Mouse (Mus musculus): ENCODE measurements around the gene Atp6v1e1. TPM values are rescaled to one million over a fixed set of nuclear protein-coding genes. Genes with fewer than 3 reads are reported as not detected.
"Not testable (repeated sequence)": the region's sequence is repeated elsewhere in the genome, so short reads cannot be mapped to it uniquely, and the experiment has no call there.

The Atp6v1e1 gene
- total RNA-seq (2021) = 100 to 1,000 TPM; 168 to 174 TPM
- long read RNA-seq, experiment 1, transcript Atp6v1e1-201 (9 exons, 1,312 nt) = major isoform, 139 of 144 reads
- long read RNA-seq, experiment 1, partial matches to known transcripts = 0 of 144 reads
- long read RNA-seq, experiment 1, other reads (novel, unspliced or antisense) = 4 of 144 reads
- long read RNA-seq, experiment 2, transcript Atp6v1e1-201 (9 exons, 1,312 nt) = major isoform, 74 of 81 reads
- long read RNA-seq, experiment 2, partial matches to known transcripts = 4 of 81 reads
- long read RNA-seq, experiment 2, other reads (novel, unspliced or antisense) = 3 of 81 reads

DNA sequence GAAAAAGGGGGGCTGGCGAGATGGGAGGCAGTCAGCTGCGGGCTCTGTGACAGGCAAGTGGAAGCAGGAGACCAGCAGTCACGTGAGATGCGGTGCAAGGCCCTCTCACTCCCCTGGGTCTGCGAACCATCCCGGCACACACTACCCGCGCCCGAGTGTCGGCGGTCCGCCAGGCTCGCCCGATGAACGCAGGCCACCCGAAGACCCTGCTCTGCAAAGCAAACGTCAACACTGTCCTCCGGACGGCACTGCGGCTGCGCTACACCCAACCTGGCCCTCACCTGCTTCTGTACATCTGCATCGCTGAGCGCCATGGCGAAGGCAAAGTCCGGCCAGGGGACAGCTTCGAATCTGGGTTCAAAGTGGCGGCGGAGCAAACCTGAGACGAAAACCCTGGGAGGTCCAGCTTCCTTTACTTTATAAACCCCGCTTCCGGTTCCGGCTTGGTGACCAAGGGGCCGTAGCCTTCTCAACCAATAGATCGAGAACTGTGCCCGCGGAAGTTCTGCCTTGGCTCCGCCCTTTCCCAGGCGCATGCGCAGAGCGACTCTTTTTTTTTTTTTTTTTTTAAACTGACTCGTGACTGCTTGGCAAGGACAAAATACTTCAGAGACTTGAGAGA, at the start of gene Atp6v1e1:
TSS of gene Atp6v1e1 (minus strand) at position 487 of the 622 bp plus-strand sequence.
- peak; percentile 96 for DNase-seq

DNA sequence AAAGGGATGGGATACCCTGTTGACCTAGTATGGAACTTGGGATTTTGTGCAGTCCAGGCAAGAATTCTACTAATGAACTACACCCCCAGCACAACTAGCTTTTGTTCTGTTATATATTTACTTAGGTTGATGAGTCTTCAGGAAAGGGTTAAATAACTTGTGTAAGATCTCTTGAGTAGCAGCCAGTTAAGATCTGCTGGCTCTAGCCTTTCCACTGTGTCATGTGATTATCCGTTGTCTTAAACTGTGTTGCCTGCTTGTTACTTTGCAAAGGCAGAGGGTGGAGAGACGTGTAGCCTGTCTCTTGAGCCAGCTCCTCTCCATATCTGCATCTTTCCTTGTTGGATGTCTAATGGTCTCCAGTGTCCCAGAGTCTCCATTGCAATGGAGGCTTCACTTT, 48.7 kb upstream of the Atp6v1e1 start:
- no peak for DNase-seq

DNA sequence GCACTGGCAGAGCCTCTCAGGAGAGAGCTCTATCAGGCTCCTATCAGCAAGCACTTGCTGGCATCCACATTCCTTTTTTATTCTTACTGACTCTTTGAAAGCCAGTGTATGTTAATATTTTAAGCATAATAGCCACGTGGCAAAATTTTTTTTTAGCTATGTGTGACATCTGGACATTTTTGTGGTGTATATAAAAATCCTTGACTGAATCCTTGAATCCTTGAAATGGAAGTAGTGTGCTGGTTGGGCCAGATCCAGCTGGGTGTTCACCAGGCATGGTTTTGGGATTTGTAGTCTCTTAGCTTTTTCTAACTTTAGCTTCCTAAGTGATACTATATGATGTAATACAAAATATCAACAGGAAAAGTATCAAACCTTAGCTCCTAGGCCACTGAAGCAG, 46.2 kb upstream of the Atp6v1e1 start:
- DNase-seq = no peak

DNA sequence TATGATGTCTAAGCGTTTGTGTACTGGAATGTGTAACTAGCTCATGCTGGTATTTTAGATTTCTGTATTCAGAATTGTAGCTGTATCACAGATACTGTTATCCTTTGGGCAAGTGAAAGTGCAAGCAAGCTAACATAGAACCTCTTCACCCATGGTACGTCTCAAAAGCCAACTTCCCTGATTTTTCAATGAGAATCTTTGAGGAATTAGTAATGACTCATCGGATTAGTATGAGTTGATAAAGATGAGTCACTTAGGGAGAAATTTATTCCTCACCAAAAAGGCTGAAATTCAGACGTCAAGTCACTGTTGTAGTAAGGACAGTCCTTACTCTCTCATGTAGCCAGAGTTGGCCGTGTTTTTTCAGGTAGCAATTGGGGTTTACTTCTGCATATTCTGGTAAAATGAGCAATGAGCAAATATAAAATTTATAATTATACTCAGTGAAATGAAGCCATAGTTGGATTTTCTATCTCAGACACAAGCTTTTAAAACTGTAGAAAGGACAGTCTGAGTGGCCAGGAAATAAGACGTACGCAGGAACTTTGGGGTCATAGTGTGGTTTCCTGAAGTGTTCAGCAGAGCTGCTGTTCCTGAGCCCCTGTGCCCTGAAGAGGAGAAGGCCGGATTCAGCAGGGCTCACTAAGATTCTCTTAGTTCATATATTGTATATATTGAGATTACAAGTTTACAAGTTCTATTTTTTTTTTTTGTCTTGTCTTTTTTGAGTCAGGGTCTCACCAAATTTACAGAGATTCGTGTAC, 43.6 kb upstream of the Atp6v1e1 start:
- peak in 1 of 2 experiments; percentile 10 for DNase-seq

DNA sequence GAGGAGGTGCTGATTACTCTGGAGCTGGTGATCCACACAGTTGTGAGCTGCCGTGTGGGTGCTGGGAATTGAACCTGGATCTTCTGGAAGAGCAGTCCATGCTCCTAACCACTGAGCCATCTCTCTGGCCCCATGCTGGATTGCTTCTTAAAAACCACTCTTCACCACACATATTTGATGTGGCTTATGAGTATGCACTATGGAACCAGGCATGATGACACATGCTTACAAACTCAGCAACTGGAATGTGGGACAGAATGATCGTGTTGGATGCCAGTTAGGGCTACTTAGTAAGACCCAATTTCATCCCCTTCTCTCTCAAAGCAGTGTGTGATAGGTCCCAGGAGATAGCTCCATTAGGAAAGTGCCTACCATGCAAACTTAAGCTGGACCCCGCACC, 37.5 kb upstream of the Atp6v1e1 start:
- no peak for DNase-seq

DNA sequence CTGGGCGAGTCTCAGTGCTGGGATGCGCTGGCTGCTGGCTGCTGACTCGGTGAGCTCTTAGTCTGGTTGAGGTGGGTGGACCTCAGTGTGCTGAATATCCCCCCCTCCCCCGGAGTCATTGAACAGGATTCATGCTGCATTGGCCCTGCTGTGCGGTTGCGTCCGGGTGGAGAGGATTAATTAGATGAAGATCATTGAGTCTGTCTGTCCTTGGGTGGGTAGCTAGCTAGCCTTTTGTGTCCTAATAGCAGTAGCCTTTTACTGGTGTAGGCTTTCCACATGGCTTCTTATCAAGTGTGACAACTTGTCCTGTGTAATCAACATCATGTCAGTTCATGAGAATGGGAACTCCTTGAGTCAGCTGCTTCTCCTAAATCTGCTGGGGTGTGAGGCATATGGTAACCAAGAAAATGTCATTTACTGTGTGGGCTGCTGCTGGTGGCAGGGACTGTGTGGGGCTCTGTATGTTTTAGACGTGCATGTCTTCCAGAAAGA, 35.7 kb upstream of the Atp6v1e1 start:
- no peak for DNase-seq

DNA sequence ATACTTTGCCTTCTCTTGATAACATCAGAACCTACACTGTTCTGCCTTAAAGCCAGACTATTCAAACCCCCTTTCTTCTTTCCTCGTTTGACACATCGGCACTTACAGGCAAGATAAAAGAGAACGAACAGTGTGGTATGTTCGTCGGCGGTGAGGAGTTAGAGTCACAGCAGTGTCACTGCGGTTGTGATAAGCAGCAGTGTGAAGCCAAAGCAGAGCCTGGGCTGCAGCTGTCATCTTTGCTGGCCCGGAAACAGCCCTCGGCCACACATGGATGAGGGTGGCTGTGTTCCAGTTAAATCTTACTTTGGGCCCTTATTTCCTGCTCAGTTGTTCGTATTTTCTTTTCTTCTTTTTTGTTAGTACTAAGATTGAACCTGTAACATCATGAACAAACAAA, 31.8 kb upstream of the Atp6v1e1 start:
- peak; percentile 49 to 54 for DNase-seq

DNA sequence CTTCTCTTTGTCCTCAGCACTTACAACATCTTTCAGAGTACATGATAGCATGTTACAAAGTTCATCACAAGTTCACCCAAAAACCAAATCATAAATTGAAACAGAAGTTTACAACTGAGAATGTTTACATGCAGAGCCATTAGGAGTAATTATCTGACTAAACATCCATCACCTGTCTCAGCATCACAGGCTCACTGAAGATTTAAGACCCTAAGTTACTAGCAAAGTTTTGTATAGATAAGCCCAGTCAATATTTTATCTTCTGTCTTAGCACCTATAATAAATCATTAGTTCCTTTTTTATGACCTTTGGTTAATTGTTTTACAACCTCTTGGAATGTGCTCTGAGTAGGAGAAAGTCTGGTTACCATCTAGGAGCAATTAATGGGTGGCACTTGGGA, 28.1 kb upstream of the Atp6v1e1 start:
- not testable (repeated sequence) for DNase-seq

DNA sequence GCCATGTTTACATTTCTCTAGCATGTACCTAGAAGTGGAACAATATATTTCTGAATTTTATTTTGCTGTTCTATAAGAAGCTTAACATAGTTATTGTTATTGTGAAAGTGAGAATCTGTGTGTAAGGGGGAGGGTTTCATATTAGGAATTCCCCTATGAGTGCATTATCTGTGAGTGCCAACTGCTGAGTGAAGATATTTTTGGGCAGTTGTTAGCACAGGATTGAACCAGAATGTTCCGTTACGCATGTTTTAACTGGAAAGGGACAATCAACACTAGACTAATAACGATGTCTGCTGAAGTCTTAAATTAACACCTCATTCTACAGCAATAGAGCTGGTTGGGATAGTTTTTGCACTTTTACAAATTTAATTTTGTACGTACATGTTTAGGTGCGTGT, 19.2 kb upstream of the Atp6v1e1 start:
- peak in 1 of 2 experiments; percentile 26 for DNase-seq

DNA sequence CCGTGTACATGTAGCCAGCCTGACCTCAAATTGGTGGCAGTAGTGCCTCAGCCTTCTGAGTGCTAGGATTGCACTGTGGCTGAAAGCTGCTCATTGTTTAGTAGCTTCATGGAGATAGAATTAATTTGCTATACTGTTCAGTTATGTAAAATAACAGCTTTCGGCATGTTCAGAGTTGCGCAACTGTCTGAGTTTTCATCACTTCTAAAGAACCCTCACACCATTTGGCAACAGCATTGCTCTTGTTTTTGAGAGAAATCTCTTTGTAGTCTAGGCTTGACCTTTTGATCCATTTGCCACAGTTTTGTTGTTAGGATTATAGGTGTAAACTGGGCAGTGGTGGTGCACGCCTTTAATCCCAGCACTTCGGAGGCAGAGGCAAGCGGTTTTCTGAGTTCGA, 17.7 kb upstream of the Atp6v1e1 start:
- DNase-seq = no peak

DNA sequence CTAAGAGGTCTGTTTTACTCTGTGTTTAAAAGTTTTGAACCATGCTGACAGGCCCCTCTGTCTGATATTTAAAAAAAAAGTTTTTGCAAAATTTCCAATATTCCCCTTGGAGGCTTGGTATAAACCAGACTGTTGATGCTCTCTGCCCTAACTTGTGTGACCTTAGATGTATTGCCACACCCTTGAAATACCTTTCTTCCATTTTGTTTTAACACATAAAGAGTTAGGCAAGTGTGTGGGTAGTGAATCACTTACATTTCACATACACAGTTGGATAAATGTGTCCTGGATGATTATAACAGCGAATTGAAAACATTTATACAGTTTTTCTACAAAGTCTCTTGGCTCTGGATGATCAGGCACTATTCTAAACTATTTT, 14.5 kb upstream of the Atp6v1e1 start:
- DNase-seq = no peak

DNA sequence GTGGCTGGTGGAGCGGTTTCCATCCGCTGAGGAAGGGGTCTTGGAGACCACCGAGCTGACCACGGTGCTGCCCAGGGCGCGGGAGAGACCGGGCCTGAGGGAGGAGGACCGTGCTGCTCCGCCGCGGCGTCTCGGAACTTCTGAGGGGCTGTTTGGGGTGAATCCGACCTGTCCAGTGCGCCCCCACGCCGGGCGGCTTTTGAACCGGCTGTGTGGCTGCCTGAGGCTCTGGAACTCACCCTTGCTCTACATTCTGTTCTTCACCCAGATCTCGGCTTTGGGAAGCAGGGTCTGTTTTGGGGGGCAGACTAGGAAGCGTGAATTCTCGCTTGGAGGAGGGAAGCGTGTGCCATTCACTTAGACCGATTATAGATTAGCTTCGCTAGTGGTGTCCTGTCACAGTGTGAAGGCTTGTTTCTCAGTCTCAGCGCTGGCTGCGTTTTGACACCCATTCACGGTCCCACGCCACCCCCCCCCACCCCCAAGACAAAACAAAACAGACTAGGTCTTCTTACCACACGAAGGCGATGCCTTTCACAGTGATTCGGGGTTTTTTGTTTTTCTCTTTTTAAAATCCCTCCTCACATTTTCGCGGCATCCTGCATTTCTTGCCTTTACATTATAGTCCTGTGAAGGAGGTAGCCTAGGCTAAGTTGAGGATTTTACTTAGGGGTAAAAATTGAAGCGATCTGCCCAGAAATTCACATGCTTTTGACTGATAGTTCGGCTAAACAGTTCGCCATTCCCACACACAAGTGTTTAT, 14.0 kb upstream of the Atp6v1e1 start:
- no peak for DNase-seq

DNA sequence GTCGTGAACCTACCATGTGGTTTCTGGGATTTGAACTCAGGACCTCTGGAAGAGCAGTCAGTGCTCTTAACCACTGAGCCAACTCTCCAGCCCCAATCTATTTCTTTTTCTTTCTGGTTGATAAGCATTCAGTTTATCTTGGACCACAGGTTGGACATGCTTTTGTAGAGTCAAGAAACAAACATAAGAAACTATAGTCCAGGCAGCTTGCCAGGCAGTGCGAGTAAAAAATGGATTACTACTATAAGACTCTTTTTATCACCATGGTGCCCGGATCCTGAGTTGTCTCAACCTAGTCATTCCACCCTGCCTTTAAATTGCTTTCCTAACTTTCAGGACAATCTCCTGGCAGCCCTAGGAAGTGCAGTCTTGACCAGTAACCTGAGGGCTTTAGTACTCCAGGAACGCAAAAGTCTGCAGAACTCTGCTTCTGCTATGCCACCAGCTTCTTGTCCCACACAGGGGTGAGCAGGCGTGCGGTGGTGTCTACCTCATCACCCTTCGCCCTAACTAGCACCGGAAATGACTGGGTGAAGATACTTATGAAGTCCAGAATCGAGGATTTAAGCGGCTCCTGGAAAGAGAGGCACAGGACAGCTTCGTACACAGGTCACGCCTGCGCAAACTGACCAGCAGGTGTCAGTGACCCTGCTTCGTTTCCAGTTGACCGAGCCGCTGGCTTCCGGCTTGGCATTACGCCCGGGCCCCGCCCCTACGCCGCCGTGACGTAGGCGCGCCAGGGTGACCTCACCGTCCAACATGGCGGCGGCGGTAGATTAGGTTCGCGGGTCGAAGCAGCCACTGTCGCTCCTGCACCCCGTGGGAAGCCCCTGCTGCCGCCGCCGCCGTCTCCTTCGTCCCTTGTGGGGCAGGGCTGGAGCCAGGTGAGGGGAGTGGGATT, 13.1 kb upstream of the Atp6v1e1 start, which contains the start of gene Bcl2l13:
TSS of gene Bcl2l13 (plus strand) at position 739 of the 901 bp plus-strand sequence.
- peak; percentile 96 to 99 for DNase-seq

DNA sequence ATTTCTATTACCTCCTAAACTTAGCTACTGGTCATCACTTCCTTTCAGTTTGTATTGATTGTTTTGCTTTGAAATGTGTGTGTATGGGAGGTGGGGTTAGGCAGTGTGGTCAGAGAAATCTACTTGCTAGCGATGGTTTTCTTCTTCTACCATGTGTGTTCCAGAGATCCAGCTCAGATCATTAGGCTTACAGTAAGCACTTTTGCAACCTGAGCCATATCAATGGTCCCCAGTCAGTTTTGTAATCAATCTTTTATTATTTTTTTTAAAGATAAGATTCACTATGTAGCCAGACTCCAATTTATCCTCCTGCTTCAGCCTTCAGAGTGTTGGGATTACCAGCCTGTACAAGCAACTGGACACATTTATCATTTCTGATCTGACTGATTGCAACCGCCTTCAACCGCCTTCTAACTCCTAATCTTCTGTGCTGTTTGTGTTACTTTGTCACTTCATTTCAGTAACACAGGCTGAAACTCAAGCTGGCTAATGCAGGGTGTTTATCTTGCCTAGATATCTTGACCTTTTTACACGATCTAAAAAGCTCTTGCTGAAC, 12.3 kb upstream of the Atp6v1e1 start:
- DNase-seq = no peak

DNA sequence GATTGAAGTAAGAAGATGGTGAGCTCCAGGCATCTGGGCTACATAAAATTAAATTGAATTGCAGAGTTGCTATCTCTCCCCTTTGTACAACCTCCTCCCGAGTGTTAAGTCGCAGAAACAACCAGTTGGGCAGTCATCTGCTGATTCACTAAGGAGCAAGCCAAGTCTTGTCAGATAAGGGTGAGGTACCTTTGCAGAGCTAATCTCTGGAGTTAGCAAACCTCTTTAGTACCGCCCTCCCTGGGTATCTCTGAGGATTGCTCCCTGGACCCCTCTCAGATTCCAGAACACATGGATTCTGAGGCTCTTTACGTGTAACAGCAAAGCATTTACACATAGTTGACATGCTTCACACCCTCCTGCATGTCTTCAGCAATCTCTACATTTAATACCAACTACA, 9.5 kb upstream of the Atp6v1e1 start:
- no peak for DNase-seq

DNA sequence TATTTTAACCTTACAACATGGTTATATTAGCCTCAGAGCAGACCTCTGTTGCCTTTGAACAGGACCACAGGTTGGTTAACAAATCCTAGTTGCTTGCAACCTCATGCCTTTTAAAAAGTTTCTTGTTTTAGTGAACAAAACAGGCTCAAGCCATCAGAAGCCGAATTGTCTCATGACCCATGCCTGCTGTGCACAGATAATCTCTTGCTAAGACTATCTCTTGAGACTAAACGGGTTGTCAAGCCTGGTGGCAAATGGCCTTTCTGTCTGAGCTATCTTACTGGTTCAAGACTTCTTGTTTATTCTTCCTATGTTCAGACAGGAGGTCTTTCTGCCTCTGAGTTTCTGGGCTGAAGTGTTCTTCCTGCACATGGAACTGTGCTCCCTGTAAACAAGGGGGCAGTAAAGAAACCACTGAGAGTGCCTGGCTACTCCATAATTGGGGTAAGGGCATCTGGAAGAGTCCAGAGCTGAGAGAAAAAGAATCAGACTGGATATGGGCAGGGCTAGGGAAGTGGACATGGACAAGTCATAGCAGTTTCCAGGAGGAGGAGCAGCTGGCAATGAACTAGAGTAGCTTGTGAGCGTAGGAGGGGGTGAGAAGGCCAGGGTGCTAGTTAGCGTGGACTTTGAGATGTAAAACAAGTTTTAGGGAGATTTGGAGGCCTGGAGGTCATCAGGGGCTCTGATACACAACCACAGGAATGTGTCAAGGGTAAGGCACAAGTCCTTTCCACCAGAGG, 8.4 kb upstream of the Atp6v1e1 start:
- no peak for DNase-seq

DNA sequence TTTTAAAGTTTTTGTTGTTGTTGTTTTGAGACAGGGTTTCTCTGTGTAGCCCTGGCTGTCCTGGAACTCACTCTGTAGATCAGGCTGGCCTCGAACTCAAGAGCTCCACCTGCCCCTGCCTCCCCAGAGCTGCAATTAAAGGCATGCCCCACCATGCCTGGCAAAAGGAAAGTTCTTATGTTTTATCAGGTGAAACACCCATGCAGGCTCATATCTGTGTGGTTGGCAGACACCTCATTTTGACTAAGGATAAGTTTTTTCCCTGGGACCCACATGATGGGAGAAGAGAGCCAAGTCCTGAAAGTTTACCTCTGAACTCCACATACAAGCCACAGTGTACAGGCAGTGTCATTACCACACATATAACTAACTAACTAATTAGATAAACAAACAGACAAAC, 7.5 kb upstream of the Atp6v1e1 start:
- no peak for DNase-seq

DNA sequence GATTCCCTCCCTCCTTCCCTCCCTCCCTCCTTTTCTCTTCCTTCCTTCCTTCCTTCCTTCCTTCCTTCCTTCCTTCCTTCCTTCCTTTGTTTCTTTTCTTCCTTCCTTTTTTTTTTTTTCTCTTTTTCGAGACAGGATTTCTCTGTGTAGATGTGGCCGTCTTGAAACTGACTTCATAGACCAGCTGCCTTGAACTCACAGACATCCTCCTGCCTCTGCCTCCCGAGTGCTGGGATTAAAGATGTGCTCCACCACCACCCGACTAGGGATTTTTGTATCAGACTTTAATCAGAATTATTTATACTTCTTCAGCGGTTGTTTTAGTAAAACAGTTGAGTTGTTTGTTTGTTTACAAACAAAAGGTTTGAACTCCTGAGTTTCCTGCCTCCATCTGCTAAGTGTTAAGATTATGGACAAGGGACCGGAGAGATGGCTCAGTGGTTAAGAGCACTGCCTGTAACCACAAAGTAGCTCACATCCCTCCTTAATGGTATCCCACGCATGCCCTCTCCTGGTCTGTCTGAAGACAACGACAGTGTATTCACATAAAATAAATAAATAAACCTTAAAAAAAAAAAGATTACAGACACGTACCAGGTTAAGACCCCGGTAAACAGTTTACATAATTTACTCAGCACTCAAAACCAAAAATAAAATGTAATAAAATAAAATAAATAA, 483 bp upstream of the Atp6v1e1 start:
- peak; percentile 21 to 44 for DNase-seq

DNA sequence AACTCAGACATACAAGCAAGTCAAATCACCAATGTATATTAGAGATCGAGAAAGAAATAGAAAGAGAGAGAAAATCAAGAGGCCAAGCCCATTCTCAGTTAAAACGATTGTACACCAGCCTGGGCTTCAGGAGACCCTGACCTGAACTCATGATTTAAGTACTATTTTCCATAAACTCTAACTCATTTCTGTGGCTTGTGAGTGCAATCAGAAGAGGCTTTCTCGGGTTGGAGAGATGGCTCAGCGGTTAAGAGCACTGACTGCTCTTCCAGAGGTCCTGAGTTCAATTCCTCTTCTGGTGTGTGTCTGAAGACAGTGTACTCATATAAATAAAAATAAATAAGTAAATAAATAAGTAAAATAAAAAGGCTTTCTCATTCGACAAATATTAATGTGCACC, 878 bp downstream of the Atp6v1e1 start:
- no peak for DNase-seq

DNA sequence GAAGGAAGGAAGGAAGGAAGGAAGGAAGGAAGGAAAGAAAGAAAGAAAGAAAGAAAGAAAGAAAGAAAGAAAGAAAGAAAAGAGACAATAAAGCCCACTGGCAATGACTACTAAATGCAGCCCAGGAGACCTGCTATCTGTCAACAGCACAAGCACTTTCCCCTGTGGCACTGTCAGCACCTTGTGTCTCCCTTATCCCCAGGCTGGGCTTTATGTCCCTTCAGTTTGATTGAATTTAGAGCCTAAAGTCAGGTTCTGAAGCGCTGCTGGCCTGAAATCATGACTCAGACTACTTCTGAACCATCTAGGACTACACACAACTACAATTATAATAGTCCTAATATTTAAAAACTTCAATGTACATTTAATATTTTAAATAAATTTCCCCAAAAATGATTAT, 1.7 kb downstream of the Atp6v1e1 start:
- DNase-seq = no peak
